Mouse (Mus musculus) common myeloid progenitor, adult 5-6 weeks (primary cell): ENCODE measurements at regions not wholly inside any gene's neighbourhood (a gene's known extent, or its start where the extent isn't known, plus 50 kb on each side); places are given as distances from the start of the nearest gene placed in this dataset.

Experiments used
- ATAC-seq: replicated peaks from 2 replicates; pipeline ENCODE4 v1.8.0; 2016; ENCODE audit warnings: low read depth, mild to moderate bottlenecking, moderate TSS enrichment, inconsistent platforms; ENCODE audit not compliant: poor library complexity, severe bottlenecking

DNA sequence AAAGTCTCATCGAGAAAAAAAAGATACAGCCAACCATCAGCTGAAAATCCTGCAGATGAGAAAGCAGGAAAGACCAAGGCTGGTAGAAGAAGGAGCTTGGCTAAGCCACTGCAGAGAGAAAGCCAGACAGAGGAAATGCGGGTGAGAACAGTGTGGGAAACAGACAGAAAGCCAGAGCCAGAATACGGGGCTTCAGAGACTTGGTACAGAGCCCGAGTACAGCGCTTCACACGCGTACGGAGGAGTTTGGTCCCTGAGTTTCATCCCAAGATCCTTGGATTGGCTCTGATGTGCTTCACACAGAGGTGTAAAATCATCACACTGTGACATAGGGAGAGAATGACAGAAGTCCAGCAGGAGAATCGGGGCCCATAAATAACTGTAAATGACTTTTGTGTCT is 495.6 kb upstream of the Map3k7 start:
- no peak for ATAC-seq

DNA sequence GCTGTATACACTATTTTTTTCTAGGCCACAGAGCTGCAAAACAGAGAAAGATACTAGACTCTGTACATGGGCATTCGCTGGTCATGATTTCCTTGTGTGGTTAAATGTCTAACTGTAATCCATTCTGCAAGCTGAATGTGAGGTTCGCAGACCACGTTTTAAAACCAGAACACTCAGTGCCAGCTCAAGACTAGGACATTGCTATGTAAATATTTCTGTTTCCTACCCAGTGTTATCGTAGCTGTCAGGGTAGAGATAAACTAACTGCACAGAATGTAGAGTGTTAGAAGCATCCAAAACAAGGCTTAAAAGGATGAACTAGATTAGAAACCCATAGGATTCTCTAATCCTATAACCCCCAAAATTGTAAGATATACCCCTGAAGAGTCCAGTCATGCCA is 494.1 kb upstream of the Map3k7 start:
- no peak for ATAC-seq

DNA sequence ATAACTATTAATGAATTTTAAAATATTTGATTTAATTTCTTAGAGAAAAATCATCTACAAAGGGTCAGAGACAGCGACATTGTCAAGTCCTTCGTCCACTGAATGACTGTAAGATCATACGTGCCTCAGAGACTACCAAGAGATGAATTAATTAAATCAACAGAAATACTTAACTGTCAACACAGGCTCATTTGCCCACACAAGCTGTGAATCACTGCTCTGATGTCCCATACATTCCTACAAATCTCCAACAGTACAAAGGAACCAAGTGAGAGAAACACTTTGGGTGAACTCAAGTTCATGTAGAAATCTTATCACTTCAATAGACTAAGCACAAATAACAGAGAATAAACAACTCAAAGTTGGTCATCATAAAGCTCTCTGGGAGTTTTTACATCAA is 471.4 kb upstream of the Map3k7 start:
- ATAC-seq: no peak

DNA sequence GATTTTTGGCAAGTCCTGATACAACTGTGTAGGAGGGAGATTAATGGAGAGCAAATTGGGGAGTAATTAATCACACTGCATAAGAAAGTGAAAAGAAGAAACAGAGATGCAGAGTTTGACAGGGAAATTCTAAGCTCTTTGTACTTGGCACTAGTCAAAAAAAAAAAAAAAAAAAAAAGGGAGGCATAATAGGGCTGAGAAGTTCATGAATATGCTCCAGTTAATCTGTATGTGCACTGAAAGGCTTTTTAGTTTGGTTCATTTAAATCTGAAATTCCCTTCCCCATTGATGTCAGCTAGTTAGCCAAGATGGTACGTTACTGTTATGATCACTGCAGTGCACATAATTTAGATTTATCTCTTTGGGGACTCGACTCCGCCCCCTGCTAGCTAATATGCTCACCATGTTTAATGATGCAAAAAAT is 470.8 kb upstream of the Map3k7 start:
- ATAC-seq: no peak

DNA sequence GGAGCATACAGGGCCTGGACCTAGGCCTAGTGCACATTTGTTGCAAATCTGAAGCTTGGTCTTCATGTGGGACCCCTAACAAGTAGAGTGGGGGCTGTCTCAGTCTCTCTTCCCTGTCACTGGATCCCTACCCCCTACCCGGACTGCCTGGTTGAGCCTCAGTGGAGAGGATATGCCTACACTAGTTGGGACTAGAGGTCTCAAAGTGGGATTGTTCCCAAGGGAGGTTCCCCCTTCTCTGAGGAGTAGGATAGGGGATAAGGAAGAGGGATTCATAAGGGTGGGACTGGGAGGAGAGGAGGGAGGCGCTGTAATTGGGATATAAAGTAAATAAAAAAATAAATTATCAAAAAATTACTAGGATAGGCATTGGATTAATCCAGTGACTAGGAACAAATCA is 464.0 kb upstream of the Map3k7 start:
- ATAC-seq: no peak

DNA sequence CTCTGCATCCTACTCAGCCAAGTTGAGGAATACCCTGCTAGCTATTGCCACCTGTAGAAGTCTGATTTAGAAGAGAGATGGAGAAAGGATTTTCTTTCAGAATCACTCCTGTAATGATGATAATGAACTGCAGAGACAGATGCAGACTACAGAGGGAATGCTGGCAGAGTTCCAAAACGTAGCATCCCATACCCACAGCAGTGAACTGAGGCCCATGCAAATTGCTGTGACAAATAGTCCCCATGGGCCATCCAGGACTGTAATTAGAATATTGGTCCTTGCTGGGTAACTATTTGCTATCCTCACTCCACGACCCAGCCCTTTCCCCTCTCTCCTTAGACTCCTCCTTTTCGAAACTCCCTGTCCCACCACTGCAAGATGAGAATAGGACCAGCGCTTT is 463.5 kb upstream of the Map3k7 start:
- ATAC-seq: no peak

DNA sequence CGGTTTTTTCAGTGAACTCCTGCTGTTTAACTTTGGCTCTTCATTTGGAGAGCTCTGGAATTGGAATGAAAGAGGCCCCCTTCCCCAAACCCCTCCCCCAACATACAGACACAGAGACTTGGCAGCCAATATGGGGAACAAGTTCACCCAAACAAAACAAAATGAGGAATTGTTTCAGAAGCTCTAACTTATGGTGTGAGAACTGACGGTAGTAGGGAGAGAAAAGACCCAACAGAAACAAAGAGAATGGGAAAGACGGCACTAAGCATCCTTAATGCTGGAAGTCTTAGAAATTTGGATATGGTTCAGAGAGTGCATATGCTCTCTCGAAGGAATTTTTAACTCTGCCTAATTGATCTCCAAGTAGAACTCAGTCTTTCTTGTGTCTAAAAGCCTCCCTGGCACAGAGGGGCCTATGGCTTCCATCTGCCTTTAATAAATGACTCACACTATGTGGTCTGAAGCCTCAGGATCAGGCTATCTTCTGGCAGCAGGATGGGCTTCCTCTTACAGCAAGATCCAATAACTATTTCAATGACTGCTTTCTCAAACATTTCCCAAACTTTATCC is 438.2 kb upstream of the Map3k7 start:
- ATAC-seq: no peak

DNA sequence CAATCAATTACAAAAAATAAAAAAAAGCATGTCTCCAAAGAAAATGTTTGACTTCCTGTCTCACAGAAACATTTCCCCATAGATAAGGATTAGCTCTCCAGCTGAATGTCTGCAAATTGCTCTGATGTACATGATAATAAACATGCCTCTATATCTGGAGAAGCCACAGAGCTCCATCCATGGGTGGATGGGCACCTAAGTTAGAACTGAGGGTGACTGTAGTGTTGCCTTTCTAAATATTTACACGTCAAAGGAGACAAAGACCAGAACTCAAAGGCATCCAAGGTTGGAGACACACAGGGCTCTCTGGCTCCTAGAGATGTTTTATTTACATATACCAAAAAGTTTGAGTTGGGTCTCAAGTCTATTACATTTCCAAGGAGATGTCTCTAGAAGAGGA is 427.1 kb upstream of the Map3k7 start:
- no peak for ATAC-seq

DNA sequence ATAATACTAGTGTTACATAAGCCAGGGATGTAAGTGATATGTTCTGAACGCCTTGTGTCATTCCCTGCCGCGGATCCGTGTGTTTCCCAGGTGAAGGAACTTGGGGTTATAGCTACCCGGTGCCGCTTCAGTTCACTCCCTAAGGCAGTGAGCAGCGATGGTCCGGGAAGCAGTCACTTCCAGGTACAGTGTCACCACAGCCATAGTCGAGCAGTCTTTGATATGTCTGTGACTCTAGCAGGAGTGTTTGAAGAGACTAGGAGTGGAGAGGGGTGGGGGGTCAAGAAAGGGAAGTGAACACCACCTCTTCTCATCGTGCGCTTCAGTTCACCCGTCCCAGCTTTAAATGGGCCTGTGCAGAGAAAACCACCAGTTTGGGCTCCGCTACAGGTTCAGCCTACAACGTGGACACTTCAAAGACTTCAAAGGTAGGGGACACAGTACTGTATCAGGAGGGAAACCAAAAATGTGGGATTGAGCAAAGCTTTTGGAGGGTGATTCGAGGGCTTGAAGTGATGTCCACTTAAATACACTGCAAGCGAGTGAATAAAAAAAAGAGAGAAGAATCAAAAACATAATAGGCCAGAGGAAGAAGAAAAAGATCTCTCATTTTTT is 410.0 kb upstream of the Map3k7 start:
- no peak for ATAC-seq

DNA sequence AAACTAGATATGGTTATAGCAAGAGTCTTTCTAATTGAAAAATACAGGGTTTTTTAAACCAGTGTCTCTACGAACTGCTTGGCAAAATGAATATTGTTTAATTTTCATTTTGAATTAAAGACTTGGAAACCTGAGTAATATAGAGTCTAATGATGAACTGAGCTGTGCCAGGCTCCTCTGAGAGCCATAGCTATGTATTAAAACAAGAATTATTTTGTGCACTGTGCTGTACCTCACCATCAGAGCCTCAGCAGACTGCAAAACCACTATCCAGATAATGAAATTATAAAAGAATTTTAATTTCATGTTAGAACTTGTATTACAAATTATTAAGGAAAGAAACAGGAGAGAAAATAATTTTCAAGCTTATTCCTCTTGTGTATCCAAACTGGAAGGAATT is 408.8 kb upstream of the Map3k7 start:
- ATAC-seq: no peak

DNA sequence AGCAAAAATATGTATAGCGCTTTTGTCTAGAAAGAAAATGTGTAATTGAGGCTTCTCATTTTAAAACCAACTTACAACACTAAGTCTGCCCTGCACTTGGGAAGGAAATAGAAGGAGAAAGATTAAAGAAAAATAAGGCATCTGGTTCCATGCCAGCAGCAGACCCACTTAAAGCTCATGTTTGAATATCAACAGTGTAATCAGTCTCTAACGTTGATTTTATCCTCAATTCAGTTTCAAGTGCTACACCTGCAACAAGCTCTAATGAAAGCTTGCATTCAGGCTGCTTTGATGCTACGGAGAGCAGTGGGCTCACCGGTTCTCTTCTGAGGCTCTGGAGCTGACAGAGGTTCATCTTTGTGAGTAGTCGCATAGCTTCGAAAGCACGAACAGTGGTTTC is 406.6 kb upstream of the Map3k7 start:
- no peak for ATAC-seq

DNA sequence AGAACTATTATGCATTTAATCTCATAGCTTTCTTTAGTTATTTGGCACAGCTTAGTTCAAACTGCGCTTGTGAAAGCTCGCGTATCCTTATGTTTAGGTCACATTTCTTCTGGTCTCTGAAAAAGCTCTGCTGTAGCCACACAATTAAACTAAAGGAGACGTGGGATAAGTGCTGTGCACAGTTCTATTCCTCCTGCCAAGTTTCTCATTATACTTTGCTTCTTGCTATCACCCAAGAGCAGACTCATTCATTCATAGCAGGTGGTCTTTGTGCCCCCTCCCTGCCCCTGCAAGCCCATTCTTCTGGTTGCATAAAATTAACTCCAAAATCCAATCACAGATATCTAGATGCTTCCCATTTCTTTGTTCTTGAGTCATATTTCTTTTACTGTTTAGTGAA is 403.6 kb upstream of the Map3k7 start:
- no peak for ATAC-seq

DNA sequence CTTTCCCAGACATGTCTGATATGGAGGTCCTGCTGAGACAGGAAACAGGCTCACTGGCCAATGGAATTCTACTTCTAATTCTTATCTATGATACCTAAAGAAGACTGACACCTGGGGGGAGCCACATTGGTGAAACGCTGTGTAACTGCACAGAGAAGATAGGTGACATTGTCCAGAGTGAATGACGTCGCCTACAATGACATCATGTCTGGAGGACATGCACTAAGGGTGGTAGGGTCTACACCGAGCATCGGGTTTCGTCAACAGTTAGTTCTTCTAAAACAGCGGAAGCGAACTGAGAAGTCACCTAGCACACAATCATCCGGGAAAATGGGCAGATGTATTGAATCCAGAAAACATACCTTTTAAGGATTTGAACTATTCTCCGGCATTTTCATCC is 402.7 kb upstream of the Map3k7 start:
- no peak for ATAC-seq

DNA sequence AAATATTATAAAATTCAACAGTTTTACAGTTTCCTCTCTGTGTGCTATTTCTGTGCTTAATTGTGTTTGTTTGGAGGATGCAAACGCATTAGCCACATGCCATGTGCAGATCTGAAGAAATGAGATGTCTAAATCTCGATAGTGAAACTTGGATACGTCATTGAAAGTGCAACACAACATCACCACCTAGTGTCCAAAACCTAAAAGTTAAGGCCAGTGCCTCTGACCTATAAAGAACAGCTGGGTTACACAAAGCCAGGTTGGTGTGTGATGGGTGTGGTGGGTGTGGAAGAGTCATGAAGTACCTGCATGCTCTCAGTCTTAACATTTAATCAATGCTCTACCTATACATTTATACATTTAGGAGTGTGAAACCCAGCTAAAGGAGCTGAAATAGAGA is 402.1 kb upstream of the Map3k7 start:
- peak; percentile 83 for ATAC-seq

DNA sequence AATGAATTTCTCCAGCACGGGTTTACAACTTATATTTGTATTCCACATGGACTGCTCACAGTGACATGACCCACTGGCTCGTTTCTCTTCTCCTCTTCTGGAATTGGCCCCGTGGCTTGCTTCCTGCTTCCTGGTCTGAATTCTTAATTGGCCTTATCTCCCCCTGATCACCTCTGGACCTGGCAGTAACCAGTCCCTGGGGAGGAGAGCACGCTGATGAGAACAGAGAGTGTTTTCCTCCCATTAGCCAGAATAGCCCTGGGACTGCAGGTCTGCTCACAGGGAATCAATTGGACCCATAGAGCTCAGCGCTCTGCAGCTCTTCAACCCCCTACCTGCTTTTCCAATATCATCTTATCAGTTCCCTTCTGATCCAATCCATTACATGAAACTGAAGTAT is 397.7 kb upstream of the Map3k7 start:
- ATAC-seq: no peak

DNA sequence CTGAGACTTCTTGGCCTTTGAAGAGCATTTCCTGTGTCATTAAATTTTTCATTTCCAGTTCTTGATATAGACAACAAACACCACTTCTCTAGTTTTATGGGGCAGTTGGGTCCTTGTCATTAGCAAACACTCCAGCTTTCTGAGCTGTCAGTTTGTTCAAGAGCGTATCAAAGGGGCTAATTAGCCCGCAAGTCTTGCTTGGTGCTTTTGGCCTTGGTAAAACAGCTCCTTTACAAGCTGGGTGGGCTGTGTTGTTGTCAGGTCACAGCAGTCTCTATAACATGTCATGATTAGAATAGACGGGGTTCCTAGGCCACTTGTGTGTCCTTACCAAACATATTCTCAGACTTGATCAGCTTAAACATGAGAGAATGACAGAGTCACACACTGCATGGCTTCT is 397.1 kb upstream of the Map3k7 start:
- ATAC-seq: no peak

DNA sequence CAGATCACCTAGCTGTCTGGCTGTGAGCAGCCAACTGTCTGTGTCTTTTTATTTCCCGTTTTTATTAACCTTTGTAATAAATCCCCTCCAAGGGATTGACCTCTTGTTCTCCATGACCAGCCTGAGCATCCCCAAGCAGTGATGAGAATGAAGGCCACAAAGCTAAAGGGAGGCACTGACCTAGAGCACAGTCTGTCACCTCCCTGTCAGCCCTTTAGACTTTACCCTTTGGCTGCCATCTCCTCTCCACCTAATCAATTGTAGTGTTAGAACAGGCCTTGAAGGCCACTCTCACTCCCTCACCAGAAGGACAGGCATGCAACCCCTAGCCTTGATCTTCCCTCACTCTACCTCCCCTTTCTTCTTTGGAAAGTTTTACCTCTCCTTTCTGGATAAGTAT is 394.2 kb upstream of the Map3k7 start:
- ATAC-seq: no peak

DNA sequence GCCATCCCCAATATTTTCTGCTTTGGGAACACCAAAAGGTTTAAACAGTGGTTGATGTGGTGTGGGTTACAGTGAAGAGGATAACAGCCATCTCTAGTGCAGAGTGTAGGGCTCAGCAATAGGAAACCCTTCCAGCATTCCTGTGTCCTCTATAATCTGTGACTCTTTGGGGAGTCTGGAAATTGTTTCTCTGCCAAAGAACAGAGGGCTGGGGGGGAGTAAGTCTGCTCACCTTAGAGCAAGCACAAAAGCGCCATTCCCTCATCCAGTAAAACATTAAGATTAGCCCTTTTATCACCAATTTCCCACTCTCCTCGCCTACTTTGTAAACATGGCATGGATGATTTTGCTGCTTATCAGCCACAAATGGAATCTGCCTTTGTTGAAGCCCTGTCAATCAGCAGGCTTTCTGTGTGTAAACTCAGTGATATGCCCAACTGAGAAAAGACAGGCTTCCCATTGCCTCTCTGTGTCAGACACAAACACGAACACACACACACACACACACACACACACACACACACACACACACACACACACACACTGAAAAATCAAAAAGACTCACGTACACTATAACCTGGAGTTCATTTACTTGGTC is 386.8 kb upstream of the Map3k7 start:
- ATAC-seq: no peak

DNA sequence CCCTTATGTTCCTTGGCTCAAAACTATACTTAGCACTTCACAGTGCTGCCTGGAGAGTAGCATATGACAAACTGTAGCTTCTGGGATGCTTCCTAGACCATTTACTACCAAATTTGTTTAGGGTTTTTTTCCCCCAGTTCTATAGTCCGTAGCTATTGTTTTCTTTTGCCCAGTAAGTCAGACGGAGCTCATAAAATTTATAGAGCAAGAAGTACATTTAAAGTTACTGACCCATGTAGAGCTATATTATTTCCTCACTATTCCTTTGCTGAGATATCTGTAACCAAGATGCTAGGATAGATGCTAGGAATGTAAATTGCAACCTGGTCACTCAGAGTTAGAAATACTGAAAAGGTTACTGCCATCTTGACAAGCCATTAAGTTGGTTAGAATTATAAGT is 380.4 kb upstream of the Map3k7 start:
- no peak for ATAC-seq

DNA sequence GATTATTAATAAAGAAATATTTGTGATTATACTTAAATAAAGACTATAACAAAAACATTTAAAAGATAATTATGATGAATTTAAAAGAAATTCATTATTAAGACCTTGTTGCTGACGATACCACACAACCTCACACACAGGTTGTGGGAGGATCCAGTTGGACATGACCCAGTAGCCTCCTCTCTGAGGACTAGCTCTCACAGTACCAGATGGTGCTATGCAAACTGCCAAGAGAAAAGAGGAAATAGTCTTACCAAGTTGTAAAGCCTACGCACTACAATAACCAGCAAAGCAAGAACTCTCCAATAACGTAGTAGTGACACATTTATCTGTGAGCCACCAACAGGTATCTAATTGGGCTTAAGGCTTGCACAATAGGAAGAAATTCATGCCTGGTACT is 379.7 kb upstream of the Map3k7 start:
- ATAC-seq: no peak

DNA sequence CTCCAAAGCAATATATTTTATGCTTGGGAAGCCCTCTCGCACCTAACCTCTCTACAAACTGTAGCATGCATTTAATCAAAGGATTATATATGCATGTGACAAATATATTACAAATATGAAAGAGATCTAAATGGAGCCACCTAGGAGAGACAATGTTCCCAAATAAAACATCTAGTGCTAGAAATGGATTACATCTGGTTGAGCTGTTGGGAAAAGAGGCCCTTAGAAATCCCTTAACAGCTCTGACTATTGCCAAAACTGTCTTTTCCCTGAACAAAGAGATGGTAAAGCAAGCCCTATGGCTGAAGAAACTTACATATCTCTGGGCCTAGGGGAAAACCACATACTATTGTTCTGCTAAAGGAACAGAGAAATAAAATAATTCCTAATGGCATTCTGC is 369.8 kb upstream of the Map3k7 start:
- no peak for ATAC-seq

DNA sequence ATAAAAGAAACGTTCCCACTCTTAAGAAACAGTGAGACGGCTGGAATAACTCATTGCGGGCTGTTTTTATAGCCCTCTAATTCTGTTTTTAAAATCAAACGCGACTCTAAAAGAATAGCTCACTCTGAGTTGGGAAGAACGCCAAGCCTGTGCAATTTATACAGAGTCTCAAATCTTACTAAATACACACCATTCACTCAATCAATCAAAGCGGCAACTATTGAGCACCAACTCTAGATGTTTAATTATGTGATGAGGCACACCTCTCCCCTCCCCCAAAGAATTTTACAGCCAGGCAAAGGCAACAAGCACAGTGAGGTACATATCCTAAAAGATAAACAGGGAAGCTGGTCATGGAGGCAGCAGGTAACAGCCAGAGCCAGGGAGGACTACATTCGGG is 362.4 kb upstream of the Map3k7 start:
- ATAC-seq: no peak
